Mouse (Mus musculus) cerebellum, adult 2 months (tissue): ENCODE results near the gene Gm44596. TPM values are rescaled to one million over a fixed set of nuclear protein-coding genes. Genes with fewer than 3 reads are reported as not detected.

ENCODE experiments used
- DNase-seq, 2 experiments: peaks; one replicate each; pipeline ENCODE4 v3.0.0; 2021
- H3K27ac ChIP-seq: fragments of 200-500 bp; 2 replicates; pipeline ENCODE4 v1.5.1; 2012; ENCODE audit warnings: low read length, control low read depth, inconsistent platforms; ENCODE audit not compliant: insufficient read depth
- H3K27me3 ChIP-seq: fragments of 200-500 bp; 2 replicates; pipeline ENCODE4 v1.6.1; 2012; ENCODE audit warnings: inconsistent platforms, mild to moderate bottlenecking, low read length, moderate library complexity; ENCODE audit not compliant: control insufficient read depth, insufficient read depth
- H3K4me1 ChIP-seq: fragments of 200-500 bp; 2 replicates; pipeline ENCODE4 v1.6.1; 2011; ENCODE audit warnings: low read length; ENCODE audit not compliant: control insufficient read depth, insufficient read depth
- H3K4me3 ChIP-seq: fragments of 200-500 bp; replicated peaks from 2 replicates; pipeline ENCODE3; 2011; ENCODE audit warnings: mild to moderate bottlenecking, low read depth, low read length, control low read depth; ENCODE audit not compliant: insufficient read depth
- CTCF ChIP-seq: fragments of 200-500 bp; IDR thresholded peaks from 2 replicates; pipeline ENCODE4 v1.5.1; 2011; ENCODE audit warnings: low read depth, mild to moderate bottlenecking, control low read depth, low read length, moderate library complexity, borderline replicate concordance; ENCODE audit not compliant: insufficient read depth
- POLR2A ChIP-seq: fragments of 200-500 bp; IDR thresholded peaks from 2 replicates; pipeline ENCODE4 v1.6.1; 2011; ENCODE audit warnings: low read length, control low read depth, borderline replicate concordance; ENCODE audit not compliant: insufficient read depth
- WGBS: fragments of 180-500 bp; shearing (Covaris S2); methylation state at CpG from one replicate; pipeline ENCODE4 v1.1.7; 2018; 5-methylcytosine and 5-hydroxymethylcytosine counted together
- polyA plus RNA-seq: library from polyadenylated mRNA; depleted of rRNA; stranded (reverse); fragments of >200 nt; gene quantifications from 2 replicates; pipeline ENCODE4 v1.2.3, GENCODE M21; 2012

Gm44596 gene
- polyA plus RNA-seq, 1 experiment: not detected

GRCm38 (mm10) chr6:128385026-128385425 is 9.7 kb downstream of the Gm44596 start:
- WGBS: 74% methylated on average over 1 of the region's 1 CpGs
- no peaks in the 10 kb centered on the region for H3K27me3 ChIP-seq
- no peak for DNase-seq
- no peaks in the 10 kb centered on the region; the same call in 1 of the 2 replicates for H3K4me1 ChIP-seq
- no peak overlapping the region for H3K4me3 ChIP-seq
- H3K27ac ChIP-seq: no peak overlapping the region
- TF ChIP-seq CTCF (no peak), POLR2A (no peak)

- H3K27me3 ChIP-seq: no peaks in the 10 kb centered on the region
- 92% methylated on average over 1 of the region's 1 CpGs for WGBS
These were observed 13.9 kb downstream of the Gm44596 start for GRCm38 (mm10) chr6:128389185-128389584.

GRCm38 (mm10) chr6:128390683-128391082 is 15.4 kb downstream of the Gm44596 start:
- TF ChIP-seq CTCF (no peak), POLR2A (no peak)
- H3K27me3 ChIP-seq: no peaks in the 10 kb centered on the region

More at GRCm38 (mm10) chr6:128389185-128389584, 13.9 kb downstream of the Gm44596 start:
- DNase-seq: no peak
- no peaks in the 10 kb centered on the region; the same call in 1 of the 2 replicates for H3K4me1 ChIP-seq
- H3K27ac ChIP-seq: no peak overlapping the region
- no peak for TF ChIP-seq CTCF
- TF ChIP-seq POLR2A: no peak
- H3K4me3 ChIP-seq: no peak overlapping the region

DNA sequence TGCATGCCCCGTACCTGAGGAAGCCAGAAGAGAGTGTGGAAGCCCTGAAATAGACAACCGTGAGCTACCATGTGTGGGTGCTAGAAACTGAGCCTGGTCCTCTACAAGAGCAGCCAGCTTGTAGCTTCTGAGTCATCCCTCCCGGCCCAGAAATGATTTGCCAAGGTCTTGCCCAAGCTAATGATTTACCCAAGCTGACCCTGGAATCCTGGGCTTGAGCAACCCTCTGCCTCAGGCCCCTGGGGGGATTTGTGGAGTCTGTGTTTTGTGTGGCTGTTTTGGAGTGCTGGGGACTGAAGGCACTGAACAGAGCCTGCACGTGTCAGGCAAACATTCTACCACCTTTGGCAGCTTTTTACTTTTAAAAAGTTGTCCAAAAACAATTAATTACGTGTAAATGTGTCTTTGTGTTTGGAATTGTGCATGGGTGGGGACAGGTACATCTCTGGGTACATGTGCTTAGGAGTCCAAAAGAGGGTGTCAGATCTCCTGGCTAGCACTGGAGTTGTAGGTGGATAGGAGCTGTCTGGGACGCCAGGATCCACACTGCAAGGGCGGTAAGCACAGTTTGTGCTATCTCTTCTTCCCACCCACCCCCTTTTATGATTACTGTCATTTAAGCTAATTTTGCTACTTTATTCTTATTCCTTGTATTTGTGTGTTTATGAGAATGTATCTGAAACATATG is 22.4 kb downstream of the Gm44596 start:
- TF ChIP-seq CTCF: no peak
- no peak overlapping the region for H3K4me3 ChIP-seq
- DNase-seq: no peak
- peaks cover 4% of the 10 kb centered on the region; the same call in 1 of the 2 replicates for H3K4me1 ChIP-seq
- no peak overlapping the region for H3K27ac ChIP-seq
- H3K27me3 ChIP-seq: no peaks in the 10 kb centered on the region
- 85% methylated on average over 7 of the region's 7 CpGs for WGBS

More at GRCm38 (mm10) chr6:128390683-128391082, 15.4 kb downstream of the Gm44596 start:
- Histone ChIP-seq H3K27ac (no peak overlapping the region), H3K4me3 (no peak overlapping the region), H3K4me1 (no peaks in the 10 kb centered on the region; the same call in 1 of the 2 replicates)
- 46% methylated on average over 1 of the region's 1 CpGs for whole genome bisulfite sequencing
- DNase-seq: no peak

DNA sequence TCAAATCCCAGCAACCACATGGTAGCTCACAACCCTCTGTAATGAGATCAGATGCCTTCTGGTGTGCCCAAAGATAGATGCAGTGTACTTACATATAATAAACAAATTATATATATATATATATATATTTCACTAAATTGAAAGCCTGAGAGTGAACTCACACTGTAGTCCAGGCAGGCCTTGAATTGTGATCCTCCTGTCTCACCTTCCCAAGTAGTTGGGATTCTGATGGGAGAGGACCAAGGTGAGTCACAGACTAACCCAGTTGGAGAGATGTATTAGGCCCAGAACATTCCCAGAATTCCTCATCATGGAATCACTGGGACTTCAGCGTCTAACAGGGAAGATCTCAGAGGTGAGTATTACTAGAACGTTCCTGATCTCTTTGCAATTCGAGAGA is 23.7 kb downstream of the Gm44596 start, which contains the start of gene Nrip2:
Gene Nrip2 (plus strand): TSS at position 301 of the 400 bp plus-strand sequence.
- no peak for TF ChIP-seq POLR2A
- no peak for TF ChIP-seq CTCF
- peak within 1 kb of the TSS; percentile 63 for H3K4me3 ChIP-seq
- peak within 1 kb of the TSS; percentile 63 for H3K27ac ChIP-seq
- no peak for DNase-seq
- no peaks in the 10 kb centered on the region for H3K27me3 ChIP-seq
- H3K4me1 ChIP-seq: peaks cover 4% of the 10 kb centered on the region; the same call in 1 of the 2 replicates
- 19% methylated on average over 3 of the region's 3 CpGs for WGBS

DNA sequence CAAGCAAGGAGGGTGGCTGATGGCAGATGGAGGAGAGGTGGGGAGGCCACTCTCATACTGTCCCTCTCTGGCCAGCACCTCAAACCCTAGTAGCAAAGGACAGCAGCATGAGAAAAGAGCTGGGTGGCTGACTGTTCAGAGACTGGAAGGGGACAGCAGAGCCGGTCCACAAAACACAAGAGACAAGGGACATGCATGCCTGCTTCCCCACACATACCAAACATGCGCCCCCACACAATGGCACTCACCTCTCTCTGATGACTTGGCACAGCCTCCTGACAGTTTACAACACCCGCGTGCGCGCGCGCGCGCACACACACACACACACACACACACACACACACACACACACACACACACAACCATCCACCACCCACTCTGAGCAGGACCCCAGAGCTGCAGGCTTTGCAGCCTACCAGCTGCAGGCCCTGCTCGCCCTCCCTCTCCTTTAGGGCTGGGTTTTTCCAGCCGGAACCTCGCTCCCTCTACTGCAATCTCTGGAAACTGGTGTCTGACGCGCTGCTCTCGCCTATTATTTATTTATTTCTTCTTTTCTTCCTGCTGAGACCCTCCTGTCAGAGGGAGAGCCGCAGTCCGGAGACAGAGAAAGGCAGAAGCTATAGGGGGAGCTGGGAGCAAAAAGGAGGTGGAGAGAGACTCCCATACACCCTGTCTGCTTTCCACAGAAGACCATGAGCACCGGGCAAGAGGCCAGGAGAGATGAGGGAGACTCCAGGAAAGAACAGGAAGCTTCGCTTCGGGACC is 24.3 kb downstream of the Gm44596 start:
- WGBS: 12% methylated on average over 21 of the region's 21 CpGs
- peak overlapping the region; percentile 63 for H3K4me3 ChIP-seq
- DNase-seq: peak; percentile 72 to 80
- H3K27me3 ChIP-seq: no peaks in the 10 kb centered on the region
- TF ChIP-seq POLR2A: 0 out of 2 replicates have a peak, but pooled peaks have one; percentile 16
- no peak for TF ChIP-seq CTCF
- peaks cover 6% of the 10 kb centered on the region for H3K4me1 ChIP-seq
- H3K27ac ChIP-seq: peak overlapping the region; percentile 63

- no peak for DNase-seq
- Histone ChIP-seq H3K27ac (no peak overlapping the region), H3K4me3 (no peak overlapping the region), H3K4me1 (peaks cover 3% of the 10 kb centered on the region), H3K27me3 (no peaks in the 10 kb centered on the region)
- TF ChIP-seq POLR2A: no peak
- TF ChIP-seq CTCF: no peak
- 28% methylated on average over 5 of the region's 5 CpGs for WGBS
These were observed 29.4 kb downstream of the Gm44596 start for GRCm38 (mm10) chr6:128404708-128405107.

DNA sequence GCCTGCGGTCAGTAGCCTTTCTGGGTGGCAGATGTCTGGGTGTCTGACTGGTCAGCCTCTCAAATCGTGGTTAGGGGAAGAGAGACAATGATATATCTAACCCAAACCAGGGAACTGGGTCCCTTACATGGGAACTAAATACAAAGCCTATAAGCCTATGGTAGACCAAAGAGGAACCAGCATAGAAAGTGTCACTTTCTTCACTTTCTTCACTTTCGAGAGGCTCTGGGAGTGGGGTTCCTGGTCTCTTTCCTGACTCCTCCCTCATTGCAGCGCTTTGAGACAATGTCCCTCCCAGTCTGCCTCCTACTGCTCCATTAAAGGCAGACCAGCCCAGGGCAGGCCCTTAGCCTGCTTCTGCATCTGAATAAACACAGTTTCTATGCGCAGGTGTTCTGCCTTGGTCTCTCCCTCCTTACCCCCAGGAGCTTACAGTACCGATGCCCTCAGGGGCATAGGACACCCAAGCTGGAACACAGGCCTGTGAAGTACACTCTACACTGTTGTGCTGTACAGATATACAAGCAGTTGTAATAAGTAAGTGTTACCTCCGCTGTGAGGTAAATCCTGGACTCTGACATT is 33.3 kb downstream of the Gm44596 start:
- no peak for TF ChIP-seq CTCF
- no peak for TF ChIP-seq POLR2A
- Histone ChIP-seq H3K27ac (no peak overlapping the region), H3K4me1 (peaks cover 3% of the 10 kb centered on the region), H3K4me3 (no peak overlapping the region), H3K27me3 (no peaks in the 10 kb centered on the region)
- 87% methylated on average over 7 of the region's 7 CpGs for WGBS
- DNase-seq: no peak
